Mouse (Mus musculus) frontal cortex, adult 2 months (tissue): ENCODE results near the gene Castor1. TPM values are rescaled to one million over a fixed set of nuclear protein-coding genes. Genes with fewer than 3 reads are reported as not detected.
A peak's percentile ranks its signal among the peaks of the same experiment; 100 is the strongest.
"Not testable (repeated sequence)": the region's sequence is repeated elsewhere in the genome, so short reads cannot be mapped to it uniquely, and the experiment has no call there.

Source experiments
- DNase-seq, 2 experiments: peaks; one replicate each; pipeline ENCODE4 v3.0.0; 2022; ENCODE audit warnings: low spot score in 1 of 2; ENCODE audit errors: extremely low spot score in 1 of 2
- polyA plus RNA-seq: library from polyadenylated mRNA; depleted of rRNA; stranded (reverse); fragments of >200 nt; gene quantifications from 2 replicates; pipeline ENCODE4 v1.2.3, GENCODE M21; 2012; rRNA removed

The Castor1 gene
- 4.5 and 5.2 TPM in 2 replicates for polyA plus RNA-seq

GRCm38 (mm10) chr11:4217914-4218629, at the start of gene Castor1:
TSS of gene Castor1 (plus strand) at chr11:4218225.
- DNase-seq: peak; percentile 54 to 64

DNA sequence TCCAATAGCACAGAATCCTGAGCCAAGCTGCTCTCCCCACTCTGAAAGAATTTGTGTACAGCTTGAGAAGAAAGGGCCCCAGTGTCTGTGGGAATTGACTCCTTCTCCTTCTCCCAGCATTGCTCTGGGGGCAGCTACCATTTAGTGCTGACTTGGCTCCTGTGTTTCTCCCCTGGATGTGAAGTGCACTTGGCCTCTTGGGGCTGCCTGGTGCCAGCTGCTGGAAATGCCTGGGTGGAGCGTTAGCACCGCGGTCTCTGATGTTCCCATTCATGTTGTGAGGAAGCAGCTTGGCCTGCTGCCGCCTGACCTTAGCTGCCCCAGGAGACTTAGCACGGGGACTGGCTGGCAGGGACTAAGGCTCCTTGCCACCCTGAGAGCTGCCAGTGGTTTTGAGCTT, 43.4 kb upstream of the Castor1 start:
- peak in 1 of 2 experiments; percentile 61 for DNase-seq

DNA sequence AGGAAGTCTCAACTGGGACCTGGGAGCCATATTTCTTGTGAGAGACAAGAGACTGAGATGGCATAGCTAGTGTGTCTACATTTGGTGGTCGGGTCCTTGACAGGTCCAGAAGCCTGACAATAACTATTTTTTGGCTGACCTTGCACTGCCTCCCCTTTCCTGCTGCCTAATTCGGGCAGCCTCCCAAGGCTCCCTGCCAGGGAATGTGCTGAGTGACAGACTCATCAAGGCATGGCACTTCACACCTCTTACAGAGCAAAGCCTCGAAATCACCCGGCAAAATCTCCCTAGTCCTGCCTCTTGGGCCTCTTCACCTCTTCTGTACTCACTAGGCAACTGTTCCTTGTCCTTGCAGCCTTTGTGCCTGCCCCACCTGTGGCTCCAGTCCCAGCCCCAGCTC, 40.3 kb upstream of the Castor1 start:
- no peak for DNase-seq

GRCm38 (mm10) chr11:4182061-4182460, 36.0 kb upstream of the Castor1 start:
- no peak for DNase-seq

GRCm38 (mm10) chr11:4183511-4183910, 34.5 kb upstream of the Castor1 start:
- no peak for DNase-seq

- no peak for DNase-seq
Observed at GRCm38 (mm10) chr11:4184251-4184952, 33.6 kb upstream of the Castor1 start.

- not testable (repeated sequence) for DNase-seq
Observed at GRCm38 (mm10) chr11:4185480-4185879, 32.5 kb upstream of the Castor1 start.

- peak; percentile 95 to 98 for DNase-seq
Observed at GRCm38 (mm10) chr11:4186486-4187317, 31.3 kb upstream of the Castor1 start, which contains the start of gene Tbc1d10a. TSS of gene Tbc1d10a (plus strand) at chr11:4186789.

DNA sequence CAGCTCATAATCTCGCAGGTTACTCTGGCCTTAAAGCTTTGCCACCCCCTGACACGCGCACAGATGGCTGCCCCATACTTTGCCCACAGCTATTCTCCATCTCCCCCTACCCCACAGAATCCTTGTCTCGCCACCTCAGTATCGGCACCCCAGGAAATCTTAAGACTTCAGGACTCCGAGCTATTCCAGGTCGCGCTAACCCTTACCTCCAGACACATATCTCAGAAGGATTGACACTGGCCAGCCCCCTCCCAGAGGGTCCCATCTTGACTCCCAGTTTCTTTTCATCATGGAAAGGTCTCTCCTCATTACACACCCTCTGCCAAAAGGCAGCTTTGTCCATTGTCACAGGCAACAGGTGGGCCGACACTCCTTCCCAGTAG, 30.7 kb upstream of the Castor1 start:
- no peak for DNase-seq

GRCm38 (mm10) chr11:4189182-4189581, 28.8 kb upstream of the Castor1 start:
- no peak for DNase-seq

GRCm38 (mm10) chr11:4190677-4191076, 27.3 kb upstream of the Castor1 start:
- peak in 1 of 2 experiments; percentile 43 for DNase-seq

DNA sequence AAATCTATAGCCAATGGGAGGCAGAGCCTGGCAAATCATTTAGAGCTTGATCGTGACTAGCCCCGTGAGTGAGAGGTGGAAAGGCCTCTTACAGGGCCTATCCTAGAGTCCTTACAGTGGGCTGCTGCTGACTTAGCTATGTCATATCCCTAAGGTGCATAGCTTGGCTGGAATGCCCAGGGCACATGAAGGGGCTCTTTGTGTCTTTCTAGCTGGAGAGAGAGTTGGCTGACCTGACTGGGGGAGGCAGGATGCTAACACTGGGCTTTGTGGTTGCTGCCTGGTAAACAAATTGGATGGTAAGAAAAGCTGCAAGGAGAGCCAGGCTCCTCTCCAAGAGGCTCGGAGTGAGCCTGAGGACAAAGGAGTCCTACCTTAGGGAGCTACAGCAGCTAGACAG, 25.3 kb upstream of the Castor1 start:
- DNase-seq: no peak

DNA sequence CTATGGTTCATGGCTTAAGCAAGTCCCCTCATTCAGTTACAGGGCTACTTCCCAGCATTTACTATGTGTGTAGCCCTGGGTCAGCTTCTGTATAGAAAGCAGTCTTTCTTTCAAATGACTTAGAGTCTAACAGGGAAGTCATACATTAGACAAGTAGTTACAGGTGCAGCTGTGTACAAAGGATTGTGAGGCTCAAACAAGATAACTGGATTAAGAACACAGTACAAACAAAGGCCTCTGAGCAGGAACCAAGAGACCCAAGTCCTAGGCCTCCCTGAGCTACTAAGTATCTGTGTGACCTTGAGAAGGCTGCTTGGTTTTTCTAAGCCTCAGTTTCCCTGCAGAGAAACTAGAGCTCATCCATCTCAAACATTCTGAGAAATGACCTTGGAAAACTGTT, 24.6 kb upstream of the Castor1 start:
- DNase-seq: no peak

DNA sequence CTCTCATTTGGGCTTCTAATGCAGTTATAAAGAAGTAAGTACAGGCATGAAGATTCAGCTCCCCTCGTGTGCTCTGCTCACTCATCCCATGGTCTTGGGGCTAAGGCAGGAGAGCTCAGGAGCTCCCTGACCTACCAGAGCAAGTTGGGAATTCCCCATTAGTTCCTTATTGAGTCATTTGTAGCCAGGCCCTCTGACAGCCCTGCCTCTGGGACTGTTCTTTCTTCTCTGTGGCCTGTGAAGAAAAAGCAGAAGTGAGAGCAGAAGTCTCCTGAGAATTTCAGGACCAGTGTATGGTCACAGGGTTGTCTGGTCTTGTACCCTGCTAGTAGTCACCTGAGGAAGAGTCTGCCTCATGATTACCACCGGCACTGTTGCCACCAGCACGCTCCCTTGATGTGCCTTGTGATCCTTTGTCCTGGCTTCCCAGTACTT, 22.4 kb upstream of the Castor1 start:
- no peak for DNase-seq

DNA sequence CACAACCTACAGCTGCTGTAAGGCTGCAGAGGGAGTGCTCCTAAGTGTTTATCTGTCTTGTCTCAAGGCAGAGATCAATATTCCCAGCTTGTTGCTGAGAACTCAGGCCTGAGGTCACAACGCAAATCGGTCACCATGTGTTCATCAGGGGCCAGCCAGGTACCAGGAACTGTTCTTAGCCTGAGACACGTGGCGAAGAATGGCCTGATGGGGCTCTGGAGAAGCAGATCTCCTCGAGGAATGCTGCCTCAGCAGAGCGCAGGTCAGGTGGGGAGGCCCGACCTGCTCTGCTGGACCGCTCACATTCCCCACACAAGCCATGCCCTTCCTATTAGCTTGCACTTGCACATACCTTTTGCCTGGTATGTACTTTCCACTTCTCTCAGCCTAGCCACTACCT, 21.4 kb upstream of the Castor1 start:
- DNase-seq: no peak

- no peak for DNase-seq
Observed at GRCm38 (mm10) chr11:4197691-4198090, 20.3 kb upstream of the Castor1 start.

- no peak for DNase-seq
Observed at GRCm38 (mm10) chr11:4201981-4202700, 15.9 kb upstream of the Castor1 start.

- no peak for DNase-seq
Observed at GRCm38 (mm10) chr11:4202995-4203704, 14.9 kb upstream of the Castor1 start.

DNA sequence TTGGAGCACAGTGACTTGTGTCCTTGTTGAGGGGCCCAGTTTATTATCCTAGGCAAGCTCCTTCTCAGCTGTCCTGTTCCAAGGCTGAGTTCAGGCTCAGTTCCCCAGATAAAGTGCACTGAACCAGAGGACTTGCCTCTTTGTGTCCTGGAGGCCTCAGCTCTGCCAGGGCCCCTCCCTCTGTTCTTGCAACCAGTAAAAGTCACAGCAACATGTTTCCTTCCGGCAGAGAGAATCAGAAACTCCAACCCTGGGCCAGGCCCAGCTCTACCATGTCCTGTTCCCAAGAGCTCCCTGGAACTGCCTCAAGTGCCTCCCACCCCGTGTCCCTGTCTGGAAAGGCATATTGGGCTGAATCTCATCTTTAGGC, 14.3 kb upstream of the Castor1 start:
- no peak for DNase-seq

DNA sequence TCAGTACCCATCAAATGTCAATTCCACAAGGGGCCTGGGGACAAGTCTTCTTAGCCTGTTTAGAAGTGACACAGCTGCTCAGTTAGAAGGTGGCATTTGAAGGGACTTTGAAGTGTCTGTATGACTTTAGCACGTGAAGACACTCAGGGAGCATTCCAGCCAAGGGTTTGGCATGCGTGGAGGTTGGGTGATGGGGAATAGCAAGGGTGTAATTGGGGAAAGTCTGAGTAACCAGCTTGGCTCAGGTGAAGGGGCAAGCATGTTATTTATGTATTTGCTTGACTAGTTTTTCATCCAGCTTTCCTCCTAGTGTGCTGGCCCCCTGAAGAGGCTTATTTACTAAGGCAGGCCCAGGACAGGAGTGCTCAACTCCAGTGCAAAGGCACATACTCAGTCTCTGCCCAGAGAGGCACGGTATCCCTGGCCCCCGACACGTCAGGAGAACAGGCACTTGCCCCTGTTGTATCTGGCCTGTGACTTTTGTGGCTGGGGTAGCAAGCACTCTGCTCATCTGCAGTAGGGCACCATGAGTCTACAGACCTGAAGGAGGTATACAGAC, 12.8 kb upstream of the Castor1 start:
- no peak for DNase-seq
